Mouse (Mus musculus): Measurements from ENCODE around the gene C1qtnf1. TPM values are rescaled to one million over a fixed set of nuclear protein-coding genes. Genes with fewer than 3 reads are reported as not detected.

The C1qtnf1 gene
- total RNA-seq, 1 experiment: 0.36 TPM

DNA sequence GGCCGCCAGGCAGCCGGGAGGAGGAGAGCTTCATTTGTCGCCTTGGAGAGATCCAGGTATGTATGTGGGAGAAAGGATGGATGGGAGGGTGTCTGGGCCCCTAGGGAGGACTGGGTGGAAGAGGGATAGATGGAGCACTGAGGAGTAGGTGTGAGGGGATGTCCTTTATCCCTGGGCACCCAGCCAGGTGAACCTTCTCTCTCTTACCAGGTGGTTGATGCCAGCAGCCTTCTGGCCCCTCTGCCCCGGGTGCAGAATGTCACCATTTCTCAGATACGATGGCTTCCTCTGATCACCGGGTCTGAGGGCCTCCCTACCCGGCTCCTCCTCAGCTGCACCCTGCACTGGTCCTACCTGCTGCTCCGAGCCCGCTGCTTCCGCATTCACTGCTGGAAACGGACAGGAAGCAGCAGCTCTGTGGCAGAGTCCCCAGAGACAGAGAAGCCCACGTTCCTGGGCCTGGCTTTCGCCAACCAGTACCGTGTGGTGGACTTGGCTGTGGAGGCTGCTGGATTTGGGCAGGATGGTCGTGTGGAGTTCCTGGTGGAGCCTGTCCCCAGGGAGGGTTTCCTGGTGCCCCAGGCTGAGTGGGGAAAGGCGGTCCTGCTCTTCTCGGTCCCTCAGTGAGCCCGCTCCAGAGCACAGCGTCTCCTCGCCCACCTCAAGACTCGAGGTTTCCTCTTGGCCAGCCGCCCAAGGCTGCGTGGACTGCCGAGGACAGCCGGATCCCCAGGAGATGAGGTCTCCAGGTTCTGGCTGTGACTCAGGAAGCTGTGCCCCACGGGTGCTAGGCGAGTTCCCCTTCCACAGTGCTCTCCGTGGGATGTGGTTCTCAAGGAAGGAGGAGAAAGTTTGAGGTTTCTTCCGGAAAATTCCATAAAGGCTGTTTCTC is 59.1 kb downstream of the C1qtnf1 start:
- in situ Hi-C loops (cut with MboI; ENCODE audit: low sequenced_read_pairs in 2 of 2, unreplicated experiment in 2 of 2): no loop called here
- Histone ChIP-seq H3K9ac (ENCODE audit: insufficient read depth, low read depth, low read length, poor library complexity, severe bottlenecking) (no peak overlapping the region), H3K9me3 (ENCODE audit: control insufficient read depth, insufficient read depth, low read depth, low read length) (no peaks in the 10 kb centered on the region), H3K4me3 (ENCODE audit: insufficient read depth in 1 of 2, low read depth in 1 of 2, low read length in 2 of 2, poor library complexity in 1 of 2, severe bottlenecking in 1 of 2) (no peak overlapping the region), H3K4me1 (ENCODE audit: control insufficient read depth in 2 of 2, insufficient read depth in 2 of 2, low read length in 2 of 2, poor library complexity in 1 of 2) (no peaks in the 10 kb centered on the region; a peak in 1 of 4 replicates), H3K36me3 (ENCODE audit: control insufficient read depth, insufficient read depth, low read length, poor library complexity, severe bottlenecking) (peaks cover 26% of the 10 kb centered on the region), H3K27ac (ENCODE audit: insufficient read depth, low read depth, low read length, poor library complexity, severe bottlenecking) (no peak overlapping the region)
- no peak for DNase-seq (ENCODE audit: low read depth, low spot score)
- TF ChIP-seq HCFC1 (IDR thresholded peaks at IDR 0.05; ENCODE audit: borderline replicate concordance, insufficient read depth, low read length) (no peak), CHD2 (IDR thresholded peaks at IDR 0.05; ENCODE audit: low read depth, low read length) (no peak), ZNF384 (IDR thresholded peaks at IDR 0.05; ENCODE audit: low read depth, low read length) (no peak), MAFK (IDR thresholded peaks at IDR 0.05; ENCODE audit: insufficient read depth, low read depth, low read length) (no peak), ZC3H11A (IDR thresholded peaks at IDR 0.05; ENCODE audit: borderline replicate concordance, low read depth, low read length) (no peak)

DNA sequence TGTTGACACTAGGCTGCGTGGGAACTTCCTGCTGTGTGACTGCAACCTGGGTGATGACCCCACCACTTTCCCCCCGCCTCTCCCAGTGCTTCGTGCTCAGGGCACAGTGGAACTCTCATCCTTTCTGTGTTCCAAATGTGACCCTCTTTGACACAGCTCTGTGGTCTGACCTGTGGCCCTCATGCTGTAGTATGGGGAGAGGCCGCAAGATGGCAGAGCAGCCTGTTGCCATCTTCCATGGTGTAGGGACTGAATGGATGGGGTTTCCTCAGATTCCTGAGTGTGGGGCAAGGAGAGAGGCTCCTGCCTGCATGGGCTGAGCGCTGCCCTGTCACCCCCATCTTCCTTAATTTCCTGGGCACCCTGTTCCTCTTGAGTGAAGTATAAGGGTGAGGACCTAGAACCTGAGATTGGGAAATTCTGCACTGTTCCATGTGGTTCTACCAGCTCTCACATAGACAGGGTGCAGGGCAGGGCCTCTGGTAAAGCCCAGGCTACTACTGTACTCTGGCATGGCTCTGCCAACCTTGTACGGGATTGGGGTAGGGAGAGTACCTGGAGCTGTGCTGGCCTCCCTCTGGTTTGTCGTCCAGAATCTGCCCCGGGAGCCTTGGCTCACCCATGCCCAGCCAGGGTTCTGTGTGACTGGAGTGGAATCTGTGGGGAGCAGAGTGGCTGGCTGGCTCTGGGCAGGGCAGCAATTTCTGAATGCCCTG is 60.3 kb downstream of the C1qtnf1 start:
- in situ Hi-C loops (cut with MboI; ENCODE audit: low sequenced_read_pairs in 2 of 2, unreplicated experiment in 2 of 2): no loop called here
- TF ChIP-seq HCFC1 (IDR thresholded peaks at IDR 0.05; ENCODE audit: borderline replicate concordance, insufficient read depth, low read length) (no peak), ZNF384 (IDR thresholded peaks at IDR 0.05; ENCODE audit: low read depth, low read length) (no peak), MAFK (IDR thresholded peaks at IDR 0.05; ENCODE audit: insufficient read depth, low read depth, low read length) (no peak), CHD2 (IDR thresholded peaks at IDR 0.05; ENCODE audit: low read depth, low read length) (no peak), ZC3H11A (IDR thresholded peaks at IDR 0.05; ENCODE audit: borderline replicate concordance, low read depth, low read length) (no peak)
- H3K9ac ChIP-seq (ENCODE audit: insufficient read depth, low read depth, low read length, poor library complexity, severe bottlenecking): no peak overlapping the region
- no peak overlapping the region for H3K4me3 ChIP-seq (ENCODE audit: insufficient read depth in 1 of 2, low read depth in 1 of 2, low read length in 2 of 2, poor library complexity in 1 of 2, severe bottlenecking in 1 of 2)
- no peak overlapping the region for H3K27ac ChIP-seq (ENCODE audit: insufficient read depth, low read depth, low read length, poor library complexity, severe bottlenecking)
- H3K36me3 ChIP-seq (ENCODE audit: control insufficient read depth, insufficient read depth, low read length, poor library complexity, severe bottlenecking): peaks cover 15% of the 10 kb centered on the region
- H3K9me3 ChIP-seq (ENCODE audit: control insufficient read depth, insufficient read depth, low read depth, low read length): no peaks in the 10 kb centered on the region
- no peak for DNase-seq (ENCODE audit: low read depth, low spot score)
- no peaks in the 10 kb centered on the region; a peak in 1 of 4 replicates for H3K4me1 ChIP-seq (ENCODE audit: control insufficient read depth in 2 of 2, insufficient read depth in 2 of 2, low read length in 2 of 2, poor library complexity in 1 of 2)

GRCm38 (mm10) chr11:118488907-118489270 is 60.9 kb downstream of the C1qtnf1 start:
- H3K27ac ChIP-seq (ENCODE audit: insufficient read depth, low read depth, low read length, poor library complexity, severe bottlenecking): no peak overlapping the region
- peaks cover 12% of the 10 kb centered on the region for H3K36me3 ChIP-seq (ENCODE audit: control insufficient read depth, insufficient read depth, low read length, poor library complexity, severe bottlenecking)
- no peak for DNase-seq (ENCODE audit: low read depth, low spot score)
- no peaks in the 10 kb centered on the region; a peak in 1 of 4 replicates for H3K4me1 ChIP-seq (ENCODE audit: control insufficient read depth in 2 of 2, insufficient read depth in 2 of 2, low read length in 2 of 2, poor library complexity in 1 of 2)
- no peaks in the 10 kb centered on the region for H3K9me3 ChIP-seq (ENCODE audit: control insufficient read depth, insufficient read depth, low read depth, low read length)
- in situ Hi-C loops (cut with MboI; ENCODE audit: low sequenced_read_pairs in 2 of 2, unreplicated experiment in 2 of 2): no loop called here
- no peak for TF ChIP-seq ZNF384 (IDR thresholded peaks at IDR 0.05; ENCODE audit: low read depth, low read length)
- no peak for TF ChIP-seq MAFK (IDR thresholded peaks at IDR 0.05; ENCODE audit: insufficient read depth, low read depth, low read length)
- TF ChIP-seq ZC3H11A (IDR thresholded peaks at IDR 0.05; ENCODE audit: borderline replicate concordance, low read depth, low read length): no peak
- TF ChIP-seq CHD2 (IDR thresholded peaks at IDR 0.05; ENCODE audit: low read depth, low read length): no peak
- TF ChIP-seq HCFC1 (IDR thresholded peaks at IDR 0.05; ENCODE audit: borderline replicate concordance, insufficient read depth, low read length): no peak
- H3K9ac ChIP-seq (ENCODE audit: insufficient read depth, low read depth, low read length, poor library complexity, severe bottlenecking): no peak overlapping the region
- no peak overlapping the region for H3K4me3 ChIP-seq (ENCODE audit: insufficient read depth in 1 of 2, low read depth in 1 of 2, low read length in 2 of 2, poor library complexity in 1 of 2, severe bottlenecking in 1 of 2)

DNA sequence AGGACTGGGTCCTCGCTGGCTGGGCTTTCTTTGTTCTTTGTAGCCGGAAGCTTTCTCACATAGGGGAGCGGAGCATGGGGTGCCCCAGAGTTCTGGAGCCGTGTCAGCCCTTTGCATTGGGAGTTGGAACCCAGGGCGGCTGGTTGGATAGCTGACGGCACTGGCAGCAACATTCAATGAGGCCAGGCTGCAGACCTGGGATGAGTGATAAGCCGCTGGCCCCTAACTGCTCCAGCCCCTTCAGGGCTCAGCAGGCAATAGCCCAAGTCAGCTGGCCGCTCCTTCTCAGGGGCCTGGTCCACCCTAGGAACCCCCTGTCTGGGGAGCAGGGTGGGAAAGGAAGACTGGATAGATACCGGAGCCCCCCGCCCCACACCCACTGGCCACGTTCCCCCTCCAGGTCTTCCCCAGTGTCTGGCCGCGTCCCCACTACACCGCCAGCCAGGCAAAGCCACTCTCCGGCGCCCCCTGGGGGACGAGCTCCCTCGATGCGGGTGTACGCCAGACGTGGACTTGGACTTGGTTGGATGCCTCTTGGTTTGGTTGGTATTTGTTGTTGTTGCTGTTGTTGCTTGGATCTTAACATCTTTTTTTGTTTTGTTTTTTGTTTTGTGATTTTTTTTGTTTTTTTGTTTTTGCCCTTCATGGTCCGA is 62.7 kb downstream of the C1qtnf1 start:
- no peak overlapping the region for H3K9ac ChIP-seq (ENCODE audit: insufficient read depth, low read depth, low read length, poor library complexity, severe bottlenecking)
- H3K4me3 ChIP-seq (ENCODE audit: insufficient read depth in 1 of 2, low read depth in 1 of 2, low read length in 2 of 2, poor library complexity in 1 of 2, severe bottlenecking in 1 of 2): peak overlapping the region; percentile 28 to 44
- H3K27ac ChIP-seq (ENCODE audit: insufficient read depth, low read depth, low read length, poor library complexity, severe bottlenecking): no peak overlapping the region

More for the DNA sequence above, 62.7 kb downstream of the C1qtnf1 start:
- Histone ChIP-seq H3K36me3 (ENCODE audit: control insufficient read depth, insufficient read depth, low read length, poor library complexity, severe bottlenecking) (peaks cover under 1% of the 10 kb centered on the region), H3K4me1 (ENCODE audit: control insufficient read depth in 2 of 2, insufficient read depth in 2 of 2, low read length in 2 of 2, poor library complexity in 1 of 2) (no peaks in the 10 kb centered on the region; a peak in 1 of 4 replicates), H3K9me3 (ENCODE audit: control insufficient read depth, insufficient read depth, low read depth, low read length) (no peaks in the 10 kb centered on the region)
- DNase-seq (ENCODE audit: low read depth, low spot score): no peak
- in situ Hi-C loops (cut with MboI; ENCODE audit: low sequenced_read_pairs in 2 of 2, unreplicated experiment in 2 of 2): no loop called here
- TF ChIP-seq ZNF384 (IDR thresholded peaks at IDR 0.05; ENCODE audit: low read depth, low read length): no peak
- TF ChIP-seq ZC3H11A (IDR thresholded peaks at IDR 0.05; ENCODE audit: borderline replicate concordance, low read depth, low read length): no peak
- TF ChIP-seq HCFC1 (IDR thresholded peaks at IDR 0.05; ENCODE audit: borderline replicate concordance, insufficient read depth, low read length): no peak
- TF ChIP-seq CHD2 (IDR thresholded peaks at IDR 0.05; ENCODE audit: low read depth, low read length): no peak
- no peak for TF ChIP-seq MAFK (IDR thresholded peaks at IDR 0.05; ENCODE audit: insufficient read depth, low read depth, low read length)
